Mouse (Mus musculus) right cerebral cortex, adult 2 months (tissue): ENCODE data around the gene 1700017N19Rik.

Experiments used
- DNase-seq, 2 experiments: peaks; one replicate each; pipeline ENCODE4 v3.0.0; 2021 to 2022; ENCODE audit warnings: low spot score in 2 of 2

Gene 1700017N19Rik

DNA sequence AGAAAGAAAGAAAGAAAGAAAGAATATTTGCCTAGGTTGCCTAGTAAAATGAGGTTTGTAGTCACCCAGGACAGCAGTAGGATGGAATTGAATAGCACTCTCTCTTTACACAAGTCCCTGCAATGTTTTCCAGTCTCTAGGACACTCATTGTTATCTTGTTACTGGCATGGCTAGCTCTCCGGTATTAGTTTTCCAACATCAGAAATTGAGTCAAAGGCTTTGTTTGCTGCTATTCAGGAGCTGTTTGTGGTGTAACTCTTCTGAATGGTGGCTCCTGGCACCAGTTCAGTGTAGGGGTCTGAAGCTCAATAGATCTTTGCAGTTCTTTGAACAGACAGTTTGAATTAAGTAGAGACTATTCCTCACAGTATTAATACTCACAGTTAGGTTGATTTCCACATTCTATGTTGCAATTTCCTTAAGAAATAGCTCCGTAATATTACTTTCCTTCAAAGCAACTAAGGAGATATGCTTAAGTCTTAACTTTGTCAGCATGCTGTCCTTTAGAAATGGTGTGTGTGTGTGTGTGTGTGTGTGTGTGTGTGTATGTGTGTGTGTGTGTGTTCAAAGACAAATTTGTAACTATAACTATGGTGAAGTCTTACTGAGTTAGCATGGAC lies 71.8 kb downstream of the 1700017N19Rik start:
- no peak for DNase-seq
